Mouse (Mus musculus): ENCODE data around the gene Ccdc121.

Gene Ccdc121

DNA sequence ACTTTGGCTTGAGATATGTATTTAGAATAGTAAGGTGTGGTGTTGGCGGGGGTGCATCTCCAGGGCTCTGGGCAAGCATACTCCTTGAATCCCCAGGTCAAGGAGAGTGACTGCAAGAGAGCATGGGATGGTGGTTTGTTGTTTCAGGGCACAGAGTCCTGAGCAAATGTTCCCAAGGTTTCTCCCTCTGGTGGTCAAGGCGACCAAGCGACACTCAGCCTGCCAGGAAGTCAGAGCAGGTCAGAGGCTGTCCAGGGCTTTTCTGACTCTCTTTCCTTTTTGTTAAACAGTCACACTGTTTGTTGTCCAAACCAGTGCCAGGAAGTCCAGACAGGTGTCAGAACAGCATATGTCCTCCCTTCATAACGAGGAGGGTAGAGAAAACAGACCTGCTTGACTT, at the start of gene Ccdc121:
Ccdc121 (minus strand) TSS at position 145 of the 400 bp plus-strand sequence.
- in situ Hi-C loops (cut with MboI, MseI) = no loop called here

DNA sequence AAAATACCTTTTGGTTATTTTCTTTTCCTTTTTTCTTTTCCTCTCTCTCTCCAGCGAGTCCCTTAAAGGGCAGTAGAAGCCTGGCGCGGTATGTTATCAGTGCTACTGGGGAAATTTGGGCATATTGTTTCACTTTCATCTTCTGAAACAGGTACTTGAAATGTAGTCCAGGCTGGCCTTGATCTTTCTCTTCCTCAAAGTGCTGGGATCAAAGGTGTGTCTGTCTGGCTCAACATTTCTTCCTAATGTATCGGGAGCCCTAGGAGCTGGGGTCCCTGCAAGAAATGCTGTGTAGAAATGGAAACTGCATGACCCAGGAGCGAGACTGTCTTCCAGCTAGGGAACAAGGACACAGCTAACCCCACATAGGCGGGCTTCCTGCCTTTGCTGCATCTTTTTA, 49.1 kb upstream of the Ccdc121 start:
- in situ Hi-C loops (cut with MboI, MseI) = no loop called here

DNA sequence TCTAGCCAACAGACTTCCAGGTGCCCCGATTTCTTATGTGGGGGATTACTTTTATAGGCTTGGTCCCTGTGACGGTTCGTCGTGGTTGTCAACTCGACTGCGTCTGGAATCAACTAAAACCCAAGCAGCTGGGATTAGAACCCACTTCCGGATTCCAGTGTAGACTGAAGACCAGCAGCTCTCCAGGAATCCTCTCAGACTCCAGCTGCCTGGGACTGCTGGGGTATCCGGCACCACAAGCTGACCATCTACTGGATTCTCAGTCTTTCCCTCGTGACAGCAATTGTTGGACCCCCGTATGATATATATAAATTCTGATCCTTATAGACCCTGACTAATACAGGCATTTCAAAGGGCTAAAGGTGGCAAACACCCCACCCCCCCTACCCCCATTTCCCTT, 48.4 kb upstream of the Ccdc121 start:
- in situ Hi-C loops (cut with MboI, MseI) = no loop called here

DNA sequence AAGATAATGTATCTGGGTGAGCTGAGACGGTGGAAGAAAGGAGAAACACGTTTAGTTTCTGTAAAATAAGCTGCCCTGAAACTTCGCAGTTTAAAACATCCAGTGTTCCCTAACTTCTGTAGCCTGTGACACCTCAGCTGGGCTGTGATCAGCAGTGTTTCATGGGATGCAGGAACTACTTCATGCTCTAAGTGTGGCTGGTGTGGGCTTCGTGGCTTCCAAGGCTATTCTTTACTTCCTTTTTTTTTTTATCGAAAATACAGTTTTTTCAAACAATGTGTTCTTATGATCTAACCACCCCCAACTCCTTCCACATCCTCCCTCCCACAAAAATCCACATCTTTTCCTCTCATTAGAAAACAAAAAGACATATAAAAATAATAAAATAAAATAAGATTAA, 44.2 kb upstream of the Ccdc121 start:
- in situ Hi-C loops (cut with MboI, MseI) = no loop called here

DNA sequence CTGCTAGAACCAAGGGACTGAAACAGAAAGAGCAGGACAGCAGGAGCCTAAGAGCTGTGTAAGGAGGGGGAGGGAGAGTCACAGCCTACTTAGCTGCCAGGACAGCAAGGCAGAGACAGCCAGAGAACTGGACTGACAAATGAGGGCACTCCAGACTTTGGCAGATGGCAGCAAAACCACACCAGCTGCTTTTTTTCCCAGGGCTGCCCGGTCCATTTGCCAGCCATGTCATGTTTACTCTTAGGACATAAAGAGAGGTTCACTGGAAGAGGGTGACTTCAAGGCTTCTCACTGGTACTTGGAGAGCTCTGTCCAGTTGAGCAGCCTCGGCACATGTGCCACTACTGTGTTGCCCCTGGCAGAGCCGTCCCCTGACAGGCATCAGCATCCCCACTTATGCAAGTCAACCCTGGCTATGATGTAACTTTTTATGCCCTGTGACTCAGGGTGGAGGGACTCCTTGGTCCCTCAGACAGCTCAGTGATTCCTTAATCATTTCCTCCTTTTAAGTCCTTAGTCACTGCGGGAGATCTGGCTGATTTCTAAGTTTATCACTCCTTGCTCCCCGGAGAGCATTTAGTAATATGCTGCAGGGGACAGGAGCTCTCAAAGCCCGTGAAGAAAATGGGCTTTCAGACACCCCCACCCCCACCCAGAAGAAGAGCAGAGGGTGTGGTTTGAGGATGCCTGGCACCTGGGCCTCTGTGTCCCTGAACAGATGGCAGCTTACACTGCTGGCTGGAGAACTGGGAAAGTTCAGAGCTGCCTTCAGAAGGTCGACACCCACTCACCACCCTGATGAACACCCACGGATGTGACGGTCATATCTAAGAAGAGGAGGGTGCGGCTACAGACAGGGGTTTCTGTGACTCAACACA, 41.5 kb upstream of the Ccdc121 start:
- in situ Hi-C loops (cut with MboI, MseI) = loop anchor here (5.0 kb wide), 1 partner anchor 270 kb away; no protein-coding TSS in a partner anchor

DNA sequence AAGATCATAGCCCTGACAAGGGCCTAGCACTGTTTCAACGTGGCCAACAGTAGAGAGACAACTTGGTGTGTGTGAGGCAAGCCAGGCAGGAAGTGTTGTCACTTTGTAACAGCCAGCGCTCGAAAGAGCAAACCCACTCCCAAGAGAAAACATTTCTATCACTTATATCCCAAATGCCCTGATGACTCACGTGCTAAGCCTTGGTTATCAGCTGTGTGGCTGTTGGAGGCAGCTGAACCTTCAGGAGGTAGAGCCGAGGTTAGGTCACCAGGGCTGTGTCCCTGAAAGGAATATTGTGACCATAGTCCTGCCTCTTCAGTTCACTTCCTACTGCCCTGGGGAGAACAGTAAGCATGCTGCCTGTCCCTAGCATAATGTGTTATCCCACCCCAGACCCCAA, 39.6 kb upstream of the Ccdc121 start:
- in situ Hi-C loops (cut with MboI, MseI) = loop anchor here (5.0 kb wide), 1 partner anchor 269 kb away; no protein-coding TSS in a partner anchor

DNA sequence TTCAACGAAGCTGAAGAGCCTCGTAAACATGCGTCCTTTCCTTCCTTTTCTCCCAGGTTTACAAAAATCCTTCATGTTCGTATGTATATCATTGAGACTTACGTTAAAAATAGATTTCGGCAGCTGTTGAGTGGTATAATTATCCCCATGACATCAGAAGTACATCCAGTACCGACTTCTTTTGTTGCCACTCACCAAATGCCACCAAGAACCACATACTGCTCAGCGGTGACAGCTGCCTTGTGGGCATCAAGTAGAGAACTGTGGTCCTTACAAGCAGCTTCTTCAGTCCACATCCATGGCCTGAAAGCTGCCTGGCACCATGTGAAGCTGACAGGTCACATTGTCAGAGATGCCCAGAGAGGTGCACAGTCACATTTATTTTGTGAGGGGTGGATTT, 38.7 kb upstream of the Ccdc121 start:
- in situ Hi-C loops (cut with MboI, MseI) = loop anchor here (5.0 to 25.0 kb wide), 2 partner anchors 268 to 488 kb away; partner anchors contain the start of gene 9130409I23Rik

DNA sequence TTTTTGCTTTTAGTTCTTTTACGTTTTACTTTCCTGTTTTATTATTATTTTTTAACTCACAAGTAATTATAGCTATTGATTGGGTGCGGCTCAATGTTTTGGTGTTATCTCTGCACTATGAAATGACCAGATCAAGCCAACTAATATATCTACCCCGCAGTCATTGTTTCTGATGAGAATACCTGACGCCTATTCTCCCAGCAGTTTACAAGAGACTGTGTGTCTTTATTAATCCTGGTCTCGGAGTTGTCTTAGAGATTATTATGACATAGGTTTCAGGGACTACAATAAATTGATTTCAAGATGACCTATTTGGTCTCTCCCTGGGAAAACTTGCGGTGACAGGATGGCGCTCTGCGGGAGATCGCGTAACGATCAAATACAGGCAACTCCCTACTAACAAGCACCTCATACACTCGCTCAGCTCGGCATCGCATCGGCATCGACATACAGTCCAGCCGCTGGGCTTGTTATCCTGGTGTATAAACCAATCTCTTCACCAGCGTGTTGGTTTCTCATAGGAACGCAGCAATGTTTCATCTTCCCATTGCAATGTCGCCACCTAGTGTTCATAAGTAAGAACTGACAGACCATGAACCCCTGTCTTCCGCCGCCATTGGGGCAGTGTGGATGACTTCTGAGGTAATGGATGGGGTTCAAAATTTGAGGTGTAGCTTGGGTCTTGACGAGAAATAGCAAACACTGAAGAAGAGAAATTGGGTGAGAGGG, 34.0 kb upstream of the Ccdc121 start:
- in situ Hi-C loops (cut with MboI, MseI) = loop anchor here (25.0 kb wide), 1 partner anchor 483 kb away; the partner anchor contains the start of gene 9130409I23Rik

DNA sequence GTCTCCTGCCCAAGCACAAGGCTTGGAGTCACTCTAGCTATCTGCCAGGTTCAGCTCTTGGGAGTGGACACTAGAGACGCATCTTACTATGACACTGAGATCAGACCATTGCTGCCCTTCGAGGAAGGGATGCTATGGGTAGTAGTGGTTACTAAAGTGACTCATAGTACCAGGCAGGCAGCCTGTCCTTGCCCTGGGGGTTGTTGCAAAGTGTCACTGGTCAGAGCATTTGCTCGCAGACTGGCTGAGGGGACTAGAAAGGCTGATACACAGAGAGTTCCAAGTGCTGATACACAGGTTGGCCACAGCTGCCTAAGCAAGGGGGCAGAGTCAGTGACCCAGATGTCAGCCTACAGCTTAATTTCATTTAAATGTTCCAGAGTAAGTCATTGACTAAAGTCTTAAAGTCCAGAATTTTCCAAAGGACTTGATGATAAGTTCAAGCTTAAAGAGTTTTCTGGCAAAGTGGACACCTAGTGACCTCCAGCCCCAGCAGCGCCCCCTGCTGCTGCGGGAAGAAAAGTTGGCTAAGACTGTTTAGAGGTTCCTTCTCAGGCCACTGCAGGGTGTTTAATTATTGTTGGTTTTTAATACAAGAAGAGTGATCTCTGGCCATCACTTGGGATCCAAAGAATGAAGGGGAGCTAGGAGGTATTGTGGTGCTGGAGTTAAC, 32.6 kb upstream of the Ccdc121 start:
- in situ Hi-C loops (cut with MboI, MseI) = loop anchor here (25.0 kb wide), 1 partner anchor 482 kb away; the partner anchor contains the start of gene 9130409I23Rik

DNA sequence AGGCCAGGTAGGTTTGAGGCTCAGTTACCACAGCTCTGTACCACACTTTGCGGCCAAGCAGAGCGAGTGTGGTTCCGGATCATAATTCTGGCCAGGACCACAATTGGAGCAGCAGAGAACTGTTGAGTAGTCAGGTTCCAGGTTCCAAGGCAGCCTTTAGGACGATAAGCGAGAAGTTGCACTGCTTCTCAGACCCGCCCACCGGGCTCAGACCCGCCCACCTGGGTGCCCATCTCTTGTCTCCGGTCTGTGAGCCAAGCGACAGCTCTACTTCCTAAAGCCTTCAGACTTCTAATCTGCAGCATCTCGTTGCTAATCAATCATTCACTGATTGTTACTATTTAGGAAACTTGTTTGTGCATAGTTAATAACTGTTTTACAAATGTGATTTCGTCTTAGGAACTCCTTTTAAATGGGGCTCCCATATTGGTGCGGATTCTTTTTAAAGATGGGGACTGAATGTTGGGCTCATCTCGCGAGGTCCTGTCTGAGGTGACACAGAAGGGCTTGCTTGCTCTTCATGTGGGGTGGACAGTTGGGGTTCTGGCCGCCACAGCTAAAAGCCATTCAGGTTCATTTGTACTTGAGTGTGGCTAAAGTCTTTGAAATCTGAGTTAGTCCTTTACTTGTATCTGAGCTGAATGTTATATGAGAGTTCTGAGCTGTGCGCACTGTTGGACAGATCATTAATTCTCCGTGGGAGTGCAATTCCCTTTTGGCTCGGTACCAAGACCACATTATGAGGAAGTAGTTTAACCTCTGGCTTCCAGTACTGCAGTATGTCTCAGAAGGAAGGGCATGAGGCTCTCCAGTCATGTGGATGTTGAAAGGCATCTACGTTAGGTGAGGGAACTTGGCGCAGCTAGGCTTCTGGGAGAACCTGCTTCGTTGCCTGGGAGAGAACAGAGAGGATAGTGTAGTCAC, 28.9 kb upstream of the Ccdc121 start:
- in situ Hi-C loops (cut with MboI, MseI) = loop anchor here (25.0 kb wide), 1 partner anchor 478 kb away; the partner anchor contains the start of gene 9130409I23Rik

DNA sequence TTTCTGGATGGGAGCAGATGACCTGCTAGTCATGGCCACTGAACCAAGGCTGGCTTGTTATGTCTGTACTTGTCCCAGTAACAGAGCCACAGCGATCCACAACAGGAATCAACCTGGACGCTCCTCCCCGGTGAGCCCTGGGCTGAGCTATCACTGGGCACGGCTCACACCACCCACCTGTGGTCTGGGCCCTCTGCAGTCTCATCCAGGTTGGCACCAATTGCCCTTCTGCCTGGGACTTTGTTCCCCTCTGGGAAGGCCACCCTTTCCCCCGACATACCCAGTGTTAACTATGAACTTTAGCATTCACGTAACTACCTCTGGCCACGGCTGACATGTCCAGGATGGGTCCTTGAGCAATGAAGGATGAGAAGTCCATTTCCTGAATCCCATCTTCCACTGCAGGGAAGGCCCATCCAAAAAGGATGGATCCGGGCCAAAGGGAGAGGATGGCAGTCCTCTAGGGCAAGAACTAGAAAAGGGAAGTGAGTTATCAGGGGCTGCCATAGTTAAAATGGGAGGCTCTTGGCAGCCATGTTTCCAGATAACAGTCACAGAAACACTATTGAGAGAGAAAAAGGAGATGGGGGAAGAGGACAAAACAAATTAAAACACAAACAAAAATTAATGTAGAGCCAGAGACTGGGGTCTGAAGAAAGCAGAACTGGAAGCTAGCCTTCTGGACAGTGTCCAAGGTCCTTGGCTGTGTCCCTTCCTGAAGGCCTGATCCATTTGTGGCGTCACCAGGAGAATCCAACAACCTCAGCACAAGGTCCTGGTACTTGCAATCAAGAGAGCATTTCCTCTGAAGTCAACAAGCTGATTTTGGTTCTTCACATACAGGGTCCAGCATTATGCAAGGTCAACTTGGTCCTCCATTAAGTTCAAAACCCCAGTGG, 26.6 kb upstream of the Ccdc121 start:
- in situ Hi-C loops (cut with MboI, MseI) = loop anchor here (25.0 kb wide), 1 partner anchor 476 kb away; the partner anchor contains the start of gene 9130409I23Rik

DNA sequence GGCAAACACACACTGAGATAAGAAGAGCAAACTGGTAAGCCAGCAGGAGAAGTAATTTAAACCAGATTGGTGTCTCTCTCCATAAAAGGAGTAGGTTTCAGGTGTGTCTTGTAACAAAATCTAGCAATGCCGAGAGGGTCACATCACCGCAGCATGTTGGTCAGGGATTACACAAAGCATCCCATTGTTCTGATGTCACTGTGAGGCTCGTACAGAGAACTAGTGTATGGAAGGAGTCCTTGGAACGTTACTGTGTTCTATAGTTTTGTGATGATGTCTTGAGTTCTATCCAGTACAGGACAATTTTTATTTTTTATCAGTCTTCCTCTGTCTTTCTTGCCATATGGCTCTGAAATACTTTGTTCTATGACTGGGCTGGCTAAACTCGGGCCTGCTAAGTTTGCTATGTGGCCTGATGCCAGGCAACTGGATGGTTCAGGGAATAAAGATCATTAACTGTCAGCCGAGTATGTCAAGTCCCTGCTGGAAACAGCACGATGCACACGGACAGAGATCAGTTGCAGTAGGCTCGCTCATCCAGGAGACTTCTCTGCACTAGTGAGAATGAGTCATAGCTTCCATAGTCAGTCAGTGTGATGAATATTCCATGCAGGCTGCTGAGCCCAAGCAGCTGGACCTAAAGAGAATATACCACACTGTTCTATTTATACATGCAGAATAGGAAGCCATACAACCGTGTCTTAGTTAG, 24.1 kb upstream of the Ccdc121 start:
- in situ Hi-C loops (cut with MboI, MseI) = loop anchor here (25.0 kb wide), 1 partner anchor 473 kb away; the partner anchor contains the start of gene 9130409I23Rik

DNA sequence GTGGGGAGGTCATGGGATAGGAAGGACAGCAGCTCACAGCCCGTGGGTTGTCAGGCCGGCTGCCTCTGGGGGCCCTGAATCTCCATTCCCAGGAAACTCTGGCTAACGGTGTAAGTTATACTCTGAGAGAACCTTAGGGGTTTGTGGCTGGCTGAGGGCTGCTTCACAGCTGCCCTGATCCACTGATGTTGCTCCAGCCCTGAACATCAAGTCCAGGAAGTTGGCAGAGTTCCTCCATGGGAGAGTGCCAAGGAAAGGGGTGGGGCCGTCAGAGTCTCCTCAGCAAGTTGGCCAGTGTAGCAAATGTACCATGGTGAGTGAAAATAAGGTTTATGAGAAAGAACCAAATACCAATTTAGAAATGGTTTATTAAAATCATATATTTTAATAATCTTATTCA, 18.1 kb upstream of the Ccdc121 start:
- in situ Hi-C loops (cut with MboI, MseI) = loop anchor here (25.0 kb wide), 1 partner anchor 467 kb away; the partner anchor contains the start of gene 9130409I23Rik

DNA sequence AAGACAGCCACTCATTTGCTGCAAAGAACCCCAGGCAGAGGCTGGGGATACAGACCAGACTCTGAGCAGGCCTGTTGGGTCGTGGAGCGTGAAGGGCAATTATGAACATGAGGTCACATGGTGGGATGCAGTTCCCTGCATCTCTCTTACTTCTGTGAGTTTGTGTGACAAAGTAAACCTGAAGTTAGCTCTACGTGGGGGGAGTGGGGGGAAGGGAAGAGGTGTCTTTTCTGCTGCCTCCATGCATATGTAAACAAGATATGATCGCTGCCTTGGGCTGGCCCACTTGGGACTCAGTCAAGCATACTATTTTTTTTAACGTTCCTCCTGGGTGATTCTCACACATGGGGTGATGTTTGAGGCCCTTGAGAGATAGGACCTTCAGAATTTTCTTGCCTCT, 14.7 kb upstream of the Ccdc121 start:
- in situ Hi-C loops (cut with MboI, MseI) = loop anchor here (25.0 kb wide), 1 partner anchor 464 kb away; the partner anchor contains the start of gene 9130409I23Rik

DNA sequence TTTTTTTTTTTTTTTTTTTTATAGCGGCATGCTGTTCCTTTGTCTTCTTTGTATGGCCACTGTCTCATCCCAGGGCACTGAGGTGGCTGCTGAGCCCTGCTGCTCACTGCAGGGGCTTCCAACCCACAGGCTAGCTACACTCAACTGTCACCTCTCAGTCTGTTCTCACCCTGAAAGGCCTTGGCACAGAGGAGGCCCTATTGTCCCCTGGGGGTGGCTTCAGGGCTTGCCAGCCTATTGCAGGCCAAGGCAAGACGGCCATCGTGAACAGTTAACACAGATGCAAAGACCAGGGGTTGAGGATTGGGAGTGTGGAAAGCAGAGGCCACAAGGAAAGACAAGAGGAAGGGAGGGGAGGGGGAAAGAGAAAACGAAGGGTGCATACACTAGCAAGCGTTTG, 12.6 kb upstream of the Ccdc121 start:
- in situ Hi-C loops (cut with MboI, MseI) = no loop called here

DNA sequence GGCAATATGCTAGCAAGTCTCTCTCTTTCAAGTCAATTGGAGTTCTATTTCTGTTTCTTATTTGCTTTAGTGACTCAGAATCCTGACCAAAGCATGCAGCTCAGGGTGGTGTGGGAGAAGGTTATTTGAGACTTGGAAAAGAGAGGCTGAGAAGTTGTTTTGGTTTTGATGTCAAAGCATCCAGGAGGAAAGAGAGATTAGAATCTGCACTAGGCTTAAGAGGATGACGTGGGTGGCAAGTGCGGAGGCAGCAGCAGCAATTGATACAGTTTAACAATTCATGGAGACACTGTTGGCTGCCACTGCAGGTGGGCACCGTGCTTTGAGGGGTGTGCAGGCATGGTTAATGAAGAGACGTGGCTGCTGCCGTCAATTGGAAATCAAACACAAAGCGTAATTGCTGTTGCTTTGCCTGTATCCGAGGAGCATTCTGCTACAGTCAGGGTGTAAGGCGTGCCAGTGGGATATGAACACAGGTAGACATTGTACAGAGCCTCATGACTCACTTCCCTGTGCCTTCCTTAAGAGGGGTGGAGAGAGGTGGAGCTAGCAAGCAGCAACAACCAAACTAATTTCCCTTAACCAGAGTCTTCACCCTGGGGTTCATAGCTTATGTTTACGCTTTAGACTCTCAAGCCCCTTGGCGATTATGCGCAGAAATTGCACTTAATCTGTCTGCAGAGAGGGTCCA, 10.3 kb upstream of the Ccdc121 start:
- in situ Hi-C loops (cut with MboI, MseI) = no loop called here

DNA sequence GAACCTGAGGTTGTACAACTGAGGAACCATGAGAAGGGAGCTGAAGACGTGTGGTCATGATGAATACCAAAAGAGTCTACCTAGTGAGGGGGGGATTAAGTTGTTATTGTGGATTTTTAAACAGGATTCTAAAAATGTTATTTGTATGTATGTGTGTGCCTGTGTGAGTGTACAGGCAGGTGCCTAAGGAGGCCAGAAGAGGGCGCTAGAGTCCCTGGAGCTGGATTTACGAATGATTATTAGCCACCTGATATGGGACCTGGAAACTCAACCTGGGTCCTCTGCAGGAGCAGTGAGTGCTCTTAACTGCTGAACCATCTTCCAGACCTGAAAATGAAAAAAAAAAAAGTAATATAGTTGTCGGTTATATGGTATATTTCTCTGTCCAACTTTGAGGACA, 7.9 kb upstream of the Ccdc121 start:
- in situ Hi-C loops (cut with MboI, MseI) = no loop called here

DNA sequence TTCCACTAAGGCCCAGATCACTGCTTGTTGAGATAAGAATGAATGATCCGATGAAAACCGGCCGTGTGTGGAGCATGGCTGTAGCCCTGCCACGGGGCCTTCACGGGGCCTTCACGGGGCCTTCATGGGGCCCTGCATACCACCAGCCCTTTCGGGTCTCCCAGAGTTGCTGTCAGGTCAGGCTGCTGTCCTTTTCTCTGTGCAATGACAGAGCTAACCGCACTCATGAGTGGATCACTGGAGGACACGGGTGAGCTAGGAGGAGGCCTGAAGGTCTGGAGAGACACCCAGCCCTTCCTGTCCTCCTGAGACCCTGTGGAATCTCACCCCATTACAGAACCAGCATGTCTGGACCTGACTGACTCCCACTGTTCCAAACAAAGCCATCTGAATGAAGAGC, 6.8 kb upstream of the Ccdc121 start:
- in situ Hi-C loops (cut with MboI, MseI) = no loop called here
